ENCODE assay signal across 8 mouse cellular contexts in the genomic region with DNA sequence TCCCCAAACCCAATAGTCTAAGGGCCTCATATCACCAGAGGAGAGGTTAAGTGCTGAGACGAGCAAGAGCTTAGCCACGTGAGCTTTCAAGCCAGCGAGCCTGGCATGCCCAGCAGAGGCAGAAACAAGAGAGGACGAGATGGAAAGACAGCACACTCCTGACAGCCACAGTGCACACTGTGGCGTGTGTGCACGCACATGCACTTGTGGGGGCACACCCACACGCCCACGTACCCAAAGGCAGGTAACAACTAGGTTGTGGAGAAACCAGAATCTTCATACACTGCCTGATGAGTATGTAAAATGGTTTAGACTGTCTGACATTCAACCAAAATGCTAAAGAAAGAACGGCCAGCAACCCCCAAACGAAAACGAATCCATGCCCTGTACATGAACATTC. TPM values are rescaled to one million over a fixed set of nuclear protein-coding genes. Genes with fewer than 3 reads are reported as not detected.
A peak's percentile ranks its signal among the peaks of the same experiment; 100 is the strongest.
DNase-seq lines count a peak whose midpoint lies in the region; ATAC-seq and TF ChIP-seq lines count a peak whose summit lies in the region.

No protein-coding gene starts in this region.

- H3K4me3 ChIP-seq in kidney, adult 2 months (ENCODE audit: insufficient read depth, low read depth, low read length) = no peak overlapping the region
- H3K4me3 ChIP-seq in embryonic facial prominence, embryonic 11.5 days (ENCODE audit: low read depth, low read length) = no peak overlapping the region
- peak overlapping the region; percentile 93 for H3K4me3 ChIP-seq in hindbrain, embryonic 16.5 days (ENCODE audit: low read length)
- H3K4me3 ChIP-seq in midbrain, embryonic 15.5 days = peak overlapping the region; percentile 70; the same call in 1 of the 2 replicates

- TF ChIP-seq POLR2A in kidney, adult 2 months (IDR thresholded peaks at IDR 0.05; ENCODE audit: low read depth, low read length) = no peak

- ATAC-seq in embryonic facial prominence, embryonic 11.5 days (replicated peaks; ENCODE audit: insufficient number of reproducible peaks, low FRiP score, low TSS enrichment, low read depth) = no peak
- ATAC-seq in hindbrain, embryonic 16.5 days = no peak
- ATAC-seq in midbrain, embryonic 15.5 days (replicated peaks) = no peak

- H3K9ac ChIP-seq in embryonic facial prominence, embryonic 11.5 days (replicated peaks; ENCODE audit: low read length) = no peak overlapping the region; the same call in 1 of the 2 replicates
- H3K9ac ChIP-seq in hindbrain, embryonic 16.5 days (ENCODE audit: low read depth, low read length) = no peak overlapping the region; the same call in 1 of the 2 replicates
- H3K9ac ChIP-seq in midbrain, embryonic 15.5 days = no peak overlapping the region

- no peak for TF ChIP-seq CTCF in kidney, adult 2 months (conservative IDR thresholded peaks at IDR 0.05; ENCODE audit: insufficient read depth, insufficient read length, low read depth, low read length)

- H3K27me3 ChIP-seq in kidney, adult 2 months (replicated peaks; ENCODE audit: control insufficient read depth, insufficient read depth, low read length) = no peaks in the 10 kb centered on the region
- no peaks in the 10 kb centered on the region for H3K27me3 ChIP-seq in embryonic facial prominence, embryonic 11.5 days (ENCODE audit: control insufficient read depth, insufficient read depth, low read length)
- no peaks in the 10 kb centered on the region for H3K27me3 ChIP-seq in hindbrain, embryonic 16.5 days (replicated peaks; ENCODE audit: control insufficient read depth, insufficient read depth, low read length)
- H3K27me3 ChIP-seq in midbrain, embryonic 15.5 days (replicated peaks) = no peaks in the 10 kb centered on the region

- 46% methylated on average over 11 of the region's 11 CpGs for WGBS in kidney, adult 2 months
- WGBS in embryonic facial prominence, embryonic 11.5 days = 46% methylated on average over 11 of the region's 11 CpGs
- 46% methylated on average over 11 of the region's 11 CpGs for whole genome bisulfite sequencing in hindbrain, embryonic 16.5 days
- whole genome bisulfite sequencing in midbrain, embryonic 15.5 days = 57% methylated on average over 11 of the region's 11 CpGs

- H3K36me3 ChIP-seq in kidney, adult 2 months (ENCODE audit: control insufficient read depth, insufficient read depth, low read length) = peaks cover 5% of the 10 kb centered on the region
- no peaks in the 10 kb centered on the region; the same call in 1 of the 2 replicates for H3K36me3 ChIP-seq in embryonic facial prominence, embryonic 11.5 days (replicated peaks; ENCODE audit: control insufficient read depth, insufficient read depth, low read depth, low read length)
- peaks cover 22% of the 10 kb centered on the region for H3K36me3 ChIP-seq in hindbrain, embryonic 16.5 days (ENCODE audit: control insufficient read depth, insufficient read depth, low read length)
- H3K36me3 ChIP-seq in midbrain, embryonic 15.5 days (replicated peaks) = 0 out of 2 replicates have a peak, but pooled peaks cover 11% of the 10 kb centered on the region

- H3K27ac ChIP-seq in kidney, adult 2 months (ENCODE audit: insufficient read depth, low read depth, low read length) = no peak overlapping the region
- no peak overlapping the region for H3K27ac ChIP-seq in embryonic facial prominence, embryonic 11.5 days (replicated peaks; ENCODE audit: low read depth, low read length)
- H3K27ac ChIP-seq in hindbrain, embryonic 16.5 days (ENCODE audit: low read depth, low read length) = no peak overlapping the region
- H3K27ac ChIP-seq in midbrain, embryonic 15.5 days = no peak overlapping the region

- H3K4me1 ChIP-seq in kidney, adult 2 months (ENCODE audit: control insufficient read depth, insufficient read depth, low read length) = peaks cover 14% of the 10 kb centered on the region
- H3K4me1 ChIP-seq in embryonic facial prominence, embryonic 11.5 days (ENCODE audit: control insufficient read depth, insufficient read depth, low read length) = peaks cover 2% of the 10 kb centered on the region
- H3K4me1 ChIP-seq in hindbrain, embryonic 16.5 days (ENCODE audit: control insufficient read depth, insufficient read depth, low read depth, low read length) = peaks cover 19% of the 10 kb centered on the region
- H3K4me1 ChIP-seq in midbrain, embryonic 15.5 days = peaks cover 27% of the 10 kb centered on the region

- peak; percentile 41 for DNase-seq in kidney, adult 2 months
- DNase-seq in kidney, postnatal 10 days = no peak
- no peak for DNase-seq in embryonic facial prominence, embryonic 11.5 days (ENCODE audit: low spot score)
- DNase-seq in right cerebral cortex, adult 18-20 months = no peak
- DNase-seq in layer of hippocampus, adult 9-11 months = no peak
- no peak for DNase-seq in adrenal gland, postnatal 4 days (ENCODE audit: low spot score in 2 of 2)

- H3K9me3 ChIP-seq in embryonic facial prominence, embryonic 11.5 days (replicated peaks; ENCODE audit: control insufficient read depth, low read length) = no peaks in the 10 kb centered on the region
- H3K9me3 ChIP-seq in hindbrain, embryonic 16.5 days (ENCODE audit: control insufficient read depth, low read length) = no peaks in the 10 kb centered on the region
- no peaks in the 10 kb centered on the region for H3K9me3 ChIP-seq in midbrain, embryonic 15.5 days

- H3K4me2 ChIP-seq in embryonic facial prominence, embryonic 11.5 days (ENCODE audit: low read depth, low read length) = peak overlapping the region; percentile 80; the same call in 1 of the 2 replicates
- peak overlapping the region; percentile 87 for H3K4me2 ChIP-seq in hindbrain, embryonic 16.5 days (ENCODE audit: low read length)
- peak overlapping the region; percentile 71 for H3K4me2 ChIP-seq in midbrain, embryonic 15.5 days

RNA-seq across cellular contexts. Expression of gene Degs1, which starts 2.0 kb away (rescaled TPM):
- polyA plus RNA-seq in kidney, adult 2 months (2012; rRNA removed) = 137 and 158 TPM in 2 replicates
- 82.5 and 87.6 TPM in 2 replicates for polyA plus RNA-seq in embryonic facial prominence, embryonic 11.5 days (2014; fragmentation: Nextera tagmentation; extraction: Ambion mirVana)
- 102 and 116 TPM in 2 replicates for polyA plus RNA-seq in hindbrain, embryonic 16.5 days (2015; fragmentation: Nextera tagmentation; extraction: Ambion mirVana)
- polyA plus RNA-seq in midbrain, embryonic 15.5 days (2015; fragmentation: Nextera tagmentation; extraction: Ambion mirVana) = 68.7 and 69.8 TPM in 2 replicates
- 10 to 100 TPM; 88.7 to 90.2 TPM for total RNA-seq in adrenal gland, postnatal 4 days (2021)

Comparison
In these comparisons a context has a peak if more than half of its experiments do, and no peak if none do; other contexts are left out.
1. H3K4me3 ChIP-seq: peak in hindbrain, embryonic 16.5 days (single experiment) and midbrain, embryonic 15.5 days (single experiment); none in kidney, adult 2 months (single experiment) and embryonic facial prominence, embryonic 11.5 days (single experiment).
2. Peak in every context shown above with its lines, with median percentiles within 50 percentile points of each other: H3K4me2 ChIP-seq.